ENCODE assay signal across 17 mouse cellular contexts in the genomic region with DNA sequence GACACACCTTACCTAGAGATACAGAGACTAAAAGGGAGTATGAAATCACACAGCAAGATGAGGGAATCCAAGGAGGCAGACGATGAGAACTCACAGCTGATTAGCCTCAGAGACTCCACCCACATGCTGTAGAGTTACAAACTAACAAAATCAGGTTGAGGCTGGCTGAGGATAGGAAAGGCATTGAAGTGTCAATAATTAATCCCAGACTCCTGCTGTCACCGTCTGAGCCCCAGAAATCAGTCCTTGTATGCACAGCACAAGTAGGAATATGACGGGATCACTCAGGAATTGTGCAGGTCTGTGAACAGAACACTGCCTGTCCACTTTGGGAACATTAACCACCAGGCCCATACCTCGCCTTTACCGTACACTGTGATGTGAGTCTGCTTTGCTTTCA.
A peak's percentile ranks its signal among the peaks of the same experiment; 100 is the strongest.
DNase-seq lines count a peak whose midpoint lies in the region; ATAC-seq and TF ChIP-seq lines count a peak whose summit lies in the region.
"Had no signal": no experiment of that assay in that cellular context is flagged by ENCODE, and none has a peak within 500 bp of the region (broad histone marks: within the 10 kb centered on the region; RNA-seq: fewer than 3 reads in every experiment).

No protein-coding gene starts in this region.

- H3K27me3 ChIP-seq in forebrain, embryonic 11.5 days (ENCODE audit: control insufficient read depth, insufficient read depth, low read length), result no peaks in the 10 kb centered on the region
- no peaks in the 10 kb centered on the region for H3K27me3 ChIP-seq in forebrain, embryonic 10.5 days (ENCODE audit: poor library complexity, severe bottlenecking)
- H3K27me3 ChIP-seq in kidney, adult 2 months (replicated peaks; ENCODE audit: control insufficient read depth, insufficient read depth, low read length), result no peaks in the 10 kb centered on the region
- no peaks in the 10 kb centered on the region for H3K27me3 ChIP-seq in liver, postnatal 0 days (ENCODE audit: insufficient read depth, low read length)
- H3K27me3 ChIP-seq: CH12.LX; forebrain, embryonic 12.5 days; heart, embryonic 13.5 days; hindbrain, embryonic 15.5 days; liver, embryonic 15.5 days had no signal

- H3K4me2 ChIP-seq in forebrain, embryonic 11.5 days (ENCODE audit: low read depth, low read length, severe bottlenecking), result no peak overlapping the region
- H3K4me2 ChIP-seq in liver, postnatal 0 days (ENCODE audit: low read depth, low read length), result no peak overlapping the region
- H3K4me2 ChIP-seq: forebrain, embryonic 12.5 days; heart, embryonic 13.5 days; hindbrain, embryonic 15.5 days; liver, embryonic 15.5 days had no signal

- no peaks in the 10 kb centered on the region for H3K4me1 ChIP-seq in forebrain, embryonic 11.5 days (replicated peaks; ENCODE audit: control insufficient read depth, insufficient read depth, low read length)
- peaks cover 8% of the 10 kb centered on the region for H3K4me1 ChIP-seq in forebrain, embryonic 10.5 days
- H3K4me1 ChIP-seq in kidney, adult 2 months (ENCODE audit: control insufficient read depth, insufficient read depth, low read length), result peaks cover 3% of the 10 kb centered on the region; the same call in 1 of the 2 replicates
- H3K4me1 ChIP-seq in liver, postnatal 0 days (ENCODE audit: insufficient read depth), result no peaks in the 10 kb centered on the region
- H3K4me1 ChIP-seq: forebrain, embryonic 12.5 days; hindbrain, embryonic 15.5 days; liver, embryonic 15.5 days had no signal

- no peaks in the 10 kb centered on the region for H3K9me3 ChIP-seq in forebrain, embryonic 11.5 days (ENCODE audit: control insufficient read depth, low read length)
- H3K9me3 ChIP-seq in forebrain, embryonic 10.5 days, result no peaks in the 10 kb centered on the region
- no peaks in the 10 kb centered on the region for H3K9me3 ChIP-seq in liver, postnatal 0 days (ENCODE audit: low read length)
- H3K9me3 ChIP-seq: forebrain, embryonic 12.5 days; heart, embryonic 13.5 days; hindbrain, embryonic 15.5 days; liver, embryonic 15.5 days had no signal

- H3K4me3 ChIP-seq in forebrain, embryonic 11.5 days (ENCODE audit: low read depth, low read length), result no peak overlapping the region
- H3K4me3 ChIP-seq in forebrain, embryonic 10.5 days, result no peak overlapping the region
- no peak overlapping the region for H3K4me3 ChIP-seq in kidney, adult 2 months (ENCODE audit: insufficient read depth, low read depth, low read length)
- H3K4me3 ChIP-seq in liver, postnatal 0 days (ENCODE audit: low read depth, low read length), result no peak overlapping the region
- H3K4me3 ChIP-seq: forebrain, embryonic 12.5 days; heart, embryonic 13.5 days; hindbrain, embryonic 15.5 days; liver, embryonic 15.5 days had no signal

- 57% methylated on average over 5 of the region's 5 CpGs for WGBS in forebrain, embryonic 11.5 days
- WGBS in forebrain, embryonic 10.5 days, result 63% methylated on average over 5 of the region's 5 CpGs
- 43% methylated on average over 5 of the region's 5 CpGs for WGBS in kidney, adult 2 months
- 58% methylated on average over 5 of the region's 5 CpGs for WGBS in liver, postnatal 0 days (ENCODE audit: insufficient replicate concordance)

- no peaks in the 10 kb centered on the region for H3K36me3 ChIP-seq in forebrain, embryonic 11.5 days (ENCODE audit: control insufficient read depth, insufficient read depth, low read length)
- peaks cover 74% of the 10 kb centered on the region for H3K36me3 ChIP-seq in forebrain, embryonic 10.5 days (replicated peaks)
- peaks cover 5% of the 10 kb centered on the region for H3K36me3 ChIP-seq in kidney, adult 2 months (ENCODE audit: control insufficient read depth, insufficient read depth, low read length)
- peaks cover 17% of the 10 kb centered on the region for H3K36me3 ChIP-seq in liver, postnatal 0 days (replicated peaks; ENCODE audit: insufficient read depth, low read length)

- TF ChIP-seq CTCF in kidney, adult 2 months (conservative IDR thresholded peaks at IDR 0.05; ENCODE audit: insufficient read depth, insufficient read length, low read depth, low read length), result no peak
- no peak for TF ChIP-seq CTCF in liver, postnatal 0 days (IDR thresholded peaks at IDR 0.05; ENCODE audit: low read depth)

- TF ChIP-seq POLR2A in kidney, adult 2 months (IDR thresholded peaks at IDR 0.05; ENCODE audit: low read depth, low read length), result no peak

- no peak overlapping the region for H3K27ac ChIP-seq in forebrain, embryonic 11.5 days (ENCODE audit: low read depth, low read length)
- H3K27ac ChIP-seq in forebrain, embryonic 10.5 days, result no peak overlapping the region
- H3K27ac ChIP-seq in kidney, adult 2 months (ENCODE audit: insufficient read depth, low read depth, low read length), result no peak overlapping the region
- H3K27ac ChIP-seq in liver, postnatal 0 days (ENCODE audit: low read depth), result no peak overlapping the region
- H3K27ac ChIP-seq: forebrain, embryonic 12.5 days; heart, embryonic 13.5 days; hindbrain, embryonic 15.5 days; liver, embryonic 15.5 days had no signal

- no peak for DNase-seq in forebrain, embryonic 11.5 days (ENCODE audit: low spot score)
- no peak for DNase-seq in forebrain, embryonic 10.5 days (ENCODE audit: extremely low spot score, low spot score)
- DNase-seq in kidney, adult 2 months, result peak; percentile 41
- DNase-seq in kidney, adult 18-20 months, result no peak
- peak; percentile 67 for DNase-seq in brain, adult 2 months (ENCODE audit: low read depth, low spot score)
- DNase-seq in kidney, postnatal 14 days, result peak; percentile 19
- DNase-seq in liver, postnatal 0 days, result no peak
- no peak for DNase-seq in left cerebral cortex, postnatal 10 days (ENCODE audit: extremely low spot score in 1 of 2, low spot score in 2 of 2)
- DNase-seq: gastrocnemius, postnatal 14 days; heart, adult 18-20 months; right cerebral cortex, postnatal 4 days had no signal

- ATAC-seq in forebrain, embryonic 11.5 days (replicated peaks; ENCODE audit: low FRiP score), result peak; percentile 44; the same call in 1 of the 2 replicates
- ATAC-seq in liver, postnatal 0 days, result no peak; the same call in 1 of the 2 replicates
- ATAC-seq: midbrain, embryonic 16.5 days had no signal

- TF ChIP-seq EP300 in liver, postnatal 0 days (IDR thresholded peaks at IDR 0.05; ENCODE audit: low read depth), result no peak

- intact Hi-C loops in left cerebral cortex, postnatal 10 days (cut with DNase I), result no loop called here

- H3K9ac ChIP-seq in forebrain, embryonic 11.5 days (ENCODE audit: low read length), result no peak overlapping the region
- no peak overlapping the region for H3K9ac ChIP-seq in liver, postnatal 0 days (replicated peaks)
- H3K9ac ChIP-seq: forebrain, embryonic 12.5 days; heart, embryonic 13.5 days; hindbrain, embryonic 15.5 days; liver, embryonic 15.5 days had no signal

Comparison
In these comparisons a context has a peak if more than half of its experiments do, and no peak if none do; other contexts are left out.
1. DNase-seq: peak in kidney, adult 2 months (single experiment), brain, adult 2 months (single experiment) and kidney, postnatal 14 days (single experiment); none in forebrain, embryonic 11.5 days (single experiment), forebrain, embryonic 10.5 days (single experiment), kidney, adult 18-20 months (single experiment), liver, postnatal 0 days (single experiment) and left cerebral cortex, postnatal 10 days (0 of 2).